Mouse (Mus musculus): ENCODE measurements around the gene Swsap1. TPM values are rescaled to one million over a fixed set of nuclear protein-coding genes. Genes with fewer than 3 reads are reported as not detected.

The Swsap1 gene
- polyA plus RNA-seq, 1 experiment from 2014 or later, result 2.1 TPM

DNA sequence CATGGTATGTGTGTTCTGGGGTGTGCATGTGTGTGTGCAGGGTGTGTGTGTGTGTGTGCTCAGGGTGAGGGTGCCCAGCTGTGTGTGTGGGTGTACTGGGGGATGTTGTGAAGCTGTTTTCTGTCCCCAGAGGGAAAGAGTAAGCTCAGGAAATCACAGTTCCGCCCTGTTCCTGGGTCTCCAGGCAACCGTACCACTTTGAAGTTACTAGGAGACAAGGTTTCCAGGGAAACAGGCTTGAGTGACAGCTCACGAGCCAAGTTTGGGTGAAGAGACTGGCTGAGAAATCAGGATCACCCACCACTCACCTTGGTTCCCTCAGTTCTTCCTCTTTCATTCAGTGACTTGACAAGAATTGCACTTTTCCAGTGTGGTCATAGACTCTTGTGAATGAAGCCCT, 2.0 kb upstream of the Swsap1 start:
- Histone ChIP-seq H3K27me3 (peaks cover 7% of the 10 kb centered on the region), H3K9me3 (replicated peaks) (no peaks in the 10 kb centered on the region), H3K4me2 (no peak overlapping the region), H3K36me3 (peaks cover 15% of the 10 kb centered on the region), H3K9ac (no peak overlapping the region), H3K4me1 (replicated peaks) (peaks cover 30% of the 10 kb centered on the region), H3K4me3 (replicated peaks) (no peak overlapping the region), H3K27ac (no peak overlapping the region)
- ATAC-seq (ENCODE audit: low read depth), result no peak
- no peak for DNase-seq
- 26% methylated on average over 3 of the region's 3 CpGs for whole genome bisulfite sequencing (ENCODE audit: insufficient replicate concordance)

DNA sequence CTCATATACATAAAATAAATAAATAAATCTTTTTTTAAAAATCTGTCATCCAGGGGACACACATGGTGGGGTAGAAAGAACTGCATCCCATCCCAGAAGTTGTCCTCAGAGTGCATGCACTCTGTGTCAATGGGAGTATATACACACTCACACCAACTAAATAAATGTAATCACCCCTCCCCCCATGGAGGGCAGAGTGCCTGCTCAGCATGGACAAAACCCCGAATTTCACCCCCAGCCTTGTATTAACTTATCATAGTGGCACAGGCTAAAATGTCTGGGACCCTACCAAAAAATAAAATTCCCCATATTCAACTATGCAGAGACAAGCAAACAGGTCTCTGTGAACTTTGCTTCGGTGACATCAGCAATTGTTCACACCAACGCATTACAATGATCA, 920 bp upstream of the Swsap1 start:
- no peak for DNase-seq
- WGBS (ENCODE audit: insufficient replicate concordance), result 61% methylated on average over 3 of the region's 3 CpGs
- peaks cover 41% of the 10 kb centered on the region for H3K4me1 ChIP-seq (replicated peaks)
- H3K27me3 ChIP-seq, result no peaks in the 10 kb centered on the region
- peak overlapping the region; percentile 76 for H3K4me2 ChIP-seq
- no peak for ATAC-seq (ENCODE audit: low read depth)
- H3K4me3 ChIP-seq (replicated peaks), result peak overlapping the region; percentile 73
- H3K9ac ChIP-seq, result peak overlapping the region; percentile 76; the same call in 1 of the 2 replicates
- no peaks in the 10 kb centered on the region for H3K9me3 ChIP-seq (replicated peaks)
- no peak overlapping the region for H3K27ac ChIP-seq
- H3K36me3 ChIP-seq, result peaks cover 25% of the 10 kb centered on the region

DNA sequence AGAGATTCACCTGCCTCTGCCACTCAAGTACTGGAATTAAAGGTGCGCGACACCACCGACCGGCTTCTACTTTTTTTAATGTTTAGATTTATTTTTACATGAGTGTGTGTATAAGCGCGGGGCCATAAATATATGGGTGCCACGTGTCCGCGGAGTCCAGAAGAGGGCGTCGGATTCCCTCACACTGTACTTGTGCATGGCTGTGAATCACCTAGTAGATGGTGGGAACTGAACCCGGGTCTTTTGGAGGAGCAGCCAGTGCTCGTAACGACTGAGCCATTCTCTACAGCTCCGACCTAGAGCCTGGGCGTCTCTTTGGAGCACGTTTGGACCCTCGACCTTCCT, 358 bp upstream of the Swsap1 start:
- H3K4me3 ChIP-seq (replicated peaks), result peak overlapping the region; percentile 73
- H3K27me3 ChIP-seq, result no peaks in the 10 kb centered on the region
- H3K9me3 ChIP-seq (replicated peaks), result no peaks in the 10 kb centered on the region
- H3K36me3 ChIP-seq, result peaks cover 31% of the 10 kb centered on the region
- H3K27ac ChIP-seq, result peak overlapping the region; percentile 79
- peak; percentile 66 for ATAC-seq (ENCODE audit: low read depth)
- DNase-seq, result no peak
- peak overlapping the region; percentile 76 for H3K9ac ChIP-seq
- peaks cover 46% of the 10 kb centered on the region for H3K4me1 ChIP-seq (replicated peaks)
- peak overlapping the region; percentile 76 for H3K4me2 ChIP-seq
- 1% methylated on average over 18 of the region's 18 CpGs for WGBS (ENCODE audit: insufficient replicate concordance)

DNA sequence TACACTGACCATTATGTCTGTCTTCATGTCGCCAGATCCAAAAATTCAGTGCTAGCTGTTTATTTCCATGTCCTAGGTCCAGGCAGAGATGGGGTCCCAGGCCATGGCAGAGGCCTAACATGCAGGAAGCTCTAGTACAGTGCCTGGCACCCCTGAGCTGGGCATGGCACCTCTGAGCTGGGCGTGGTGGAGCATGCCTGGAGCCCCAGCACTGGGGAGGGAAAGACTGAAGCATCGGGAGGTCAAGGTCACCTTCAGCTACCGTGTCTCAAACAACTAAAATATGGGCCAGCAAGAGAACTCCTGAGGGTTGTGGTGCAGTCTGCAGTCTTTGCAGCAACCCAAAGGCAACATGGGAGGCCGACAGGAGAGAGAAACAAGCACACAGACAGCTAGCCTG, 2.8 kb downstream of the Swsap1 start:
- Histone ChIP-seq H3K4me1 (replicated peaks) (peaks cover 62% of the 10 kb centered on the region), H3K36me3 (peaks cover 49% of the 10 kb centered on the region), H3K4me2 (peak overlapping the region; percentile 84; the same call in 1 of the 2 replicates), H3K27me3 (0 out of 2 replicates have a peak, but pooled peaks cover 6% of the 10 kb centered on the region), H3K27ac (peak overlapping the region; percentile 99), H3K9me3 (replicated peaks) (no peaks in the 10 kb centered on the region), H3K4me3 (replicated peaks) (0 out of 2 replicates have a peak overlapping the region, but pooled peaks have one; percentile 85), H3K9ac (peak overlapping the region; percentile 98)
- no peak for DNase-seq
- 82% methylated on average over 5 of the region's 5 CpGs for WGBS (ENCODE audit: insufficient replicate concordance)
- no peak for ATAC-seq (ENCODE audit: low read depth)

DNA sequence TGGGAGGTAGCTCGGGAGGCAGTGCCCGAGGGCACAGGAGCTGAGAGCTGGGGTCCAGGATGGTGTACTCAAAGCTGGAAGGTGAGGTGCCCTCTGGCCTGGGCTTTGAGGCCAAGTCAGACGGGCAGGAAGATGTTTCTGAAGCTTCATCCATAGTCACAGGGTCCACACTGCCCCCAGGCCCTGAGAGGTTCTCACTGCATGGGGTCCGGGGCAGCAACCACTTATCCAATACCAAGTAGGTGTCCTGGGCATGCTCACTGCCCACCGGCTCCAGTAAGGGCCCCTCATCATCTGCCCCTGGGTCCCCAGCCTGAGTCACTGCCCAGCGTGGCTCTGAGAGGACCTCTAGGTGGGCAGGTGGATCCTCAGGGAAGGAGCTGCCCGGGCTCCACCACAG, 3.7 kb downstream of the Swsap1 start:
- H3K9ac ChIP-seq, result peak overlapping the region; percentile 98
- H3K27me3 ChIP-seq, result 0 out of 2 replicates have a peak, but pooled peaks cover 6% of the 10 kb centered on the region
- ATAC-seq (ENCODE audit: low read depth) (no peak), DNase-seq (no peak)
- peak overlapping the region; percentile 99 for H3K27ac ChIP-seq
- H3K4me1 ChIP-seq (replicated peaks), result peaks cover 69% of the 10 kb centered on the region
- H3K4me2 ChIP-seq, result peak overlapping the region; percentile 84
- H3K4me3 ChIP-seq (replicated peaks), result peak overlapping the region; percentile 85
- H3K9me3 ChIP-seq (replicated peaks), result no peaks in the 10 kb centered on the region
- peaks cover 49% of the 10 kb centered on the region for H3K36me3 ChIP-seq
- WGBS (ENCODE audit: insufficient replicate concordance), result 85% methylated on average over 7 of the region's 7 CpGs

DNA sequence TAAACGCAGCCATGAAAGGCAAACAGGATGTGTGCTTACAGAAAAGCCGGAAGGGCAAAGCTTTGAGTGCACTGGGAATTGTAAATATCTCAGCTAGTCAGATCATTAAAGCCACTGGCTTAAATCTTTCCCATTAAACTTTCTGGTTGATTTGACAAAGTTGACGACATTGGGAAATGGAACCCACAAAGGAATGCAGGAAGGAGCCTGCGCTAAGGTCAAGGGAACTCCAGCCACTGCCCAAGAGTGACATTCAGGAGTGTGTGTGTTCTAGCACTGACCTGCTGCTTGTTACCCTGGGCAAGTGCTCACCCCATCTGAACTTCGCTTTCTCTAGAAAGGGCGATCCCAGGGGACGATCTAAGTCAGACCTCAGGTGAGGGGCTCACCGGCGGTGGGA, 4.6 kb downstream of the Swsap1 start:
- DNase-seq (no peak), ATAC-seq (ENCODE audit: low read depth) (no peak)
- Histone ChIP-seq H3K36me3 (peaks cover 49% of the 10 kb centered on the region), H3K4me1 (replicated peaks) (peaks cover 67% of the 10 kb centered on the region), H3K4me2 (peak overlapping the region; percentile 84), H3K9ac (peak overlapping the region; percentile 98), H3K4me3 (replicated peaks) (peak overlapping the region; percentile 85), H3K27ac (peak overlapping the region; percentile 99), H3K9me3 (replicated peaks) (no peaks in the 10 kb centered on the region), H3K27me3 (0 out of 2 replicates have a peak, but pooled peaks cover 6% of the 10 kb centered on the region)
- 68% methylated on average over 9 of the region's 9 CpGs for WGBS (ENCODE audit: insufficient replicate concordance)

DNA sequence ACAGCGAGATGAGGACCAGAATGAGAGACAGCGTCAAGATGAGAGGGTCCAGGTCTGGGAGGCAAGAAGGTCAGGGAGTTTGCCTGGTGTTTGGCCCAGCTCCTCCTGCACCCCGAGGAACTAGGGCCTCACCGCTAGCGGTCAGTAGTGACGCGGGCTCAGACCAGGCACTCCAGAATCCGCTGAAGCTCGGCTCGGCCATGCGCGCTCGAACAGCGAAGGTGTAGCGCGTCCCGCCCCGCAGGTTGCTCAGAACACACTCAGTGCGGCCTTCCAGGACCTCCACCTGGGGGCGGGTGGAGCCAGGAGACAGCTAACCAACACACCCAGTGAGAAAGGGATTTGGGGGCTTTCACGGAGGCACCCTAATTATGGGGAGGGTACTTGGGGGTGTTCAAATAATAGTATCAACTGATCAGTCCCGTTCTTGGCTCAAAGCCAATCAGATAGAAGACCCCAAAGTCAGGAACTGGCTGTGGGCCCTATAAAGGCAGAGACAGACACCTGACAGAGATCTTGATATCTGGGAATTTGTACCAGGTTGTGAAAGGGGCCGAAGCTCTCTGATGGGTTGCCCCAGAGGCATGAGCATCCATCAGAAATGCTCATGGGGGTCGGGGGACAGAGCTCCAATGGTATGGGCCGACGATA, 5.1 kb downstream of the Swsap1 start:
- Histone ChIP-seq H3K36me3 (peaks cover 49% of the 10 kb centered on the region), H3K4me1 (replicated peaks) (peaks cover 66% of the 10 kb centered on the region), H3K9me3 (replicated peaks) (no peaks in the 10 kb centered on the region), H3K4me2 (peak overlapping the region; percentile 84), H3K27me3 (0 out of 2 replicates have a peak, but pooled peaks cover 6% of the 10 kb centered on the region), H3K27ac (peak overlapping the region; percentile 99), H3K4me3 (replicated peaks) (peak overlapping the region; percentile 85), H3K9ac (peak overlapping the region; percentile 98)
- WGBS (ENCODE audit: insufficient replicate concordance), result 39% methylated on average over 26 of the region's 26 CpGs
- ATAC-seq (ENCODE audit: low read depth), result no peak
- no peak for DNase-seq

DNA sequence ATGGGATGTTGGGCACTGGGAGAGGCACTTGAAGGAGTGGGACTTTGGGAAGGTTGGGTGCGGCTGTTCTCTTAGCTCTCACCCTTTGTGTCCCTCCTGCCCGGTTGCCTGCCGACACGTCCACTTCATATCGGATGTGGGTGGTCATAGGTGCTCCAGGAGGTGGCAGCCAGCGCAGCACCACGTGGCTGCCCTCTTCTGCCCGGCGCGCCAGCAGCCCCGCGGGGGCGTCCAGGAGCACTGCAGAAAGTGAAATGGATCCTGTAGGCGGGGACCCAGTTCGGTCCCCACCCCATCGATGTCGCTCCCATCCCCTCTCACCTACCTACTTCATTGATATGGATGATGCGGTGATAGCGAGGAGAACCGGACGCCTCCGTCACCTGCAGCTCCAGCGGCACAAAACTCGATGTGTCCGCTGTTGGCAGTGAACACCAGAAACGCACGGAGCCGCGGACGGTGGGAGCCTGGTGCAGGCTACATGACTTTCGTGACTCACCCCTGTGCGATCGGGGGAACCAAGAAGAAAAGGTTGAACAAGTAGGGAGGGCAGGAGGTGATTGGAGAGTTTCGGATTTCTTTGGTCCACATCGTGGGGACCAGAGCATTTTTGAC, 5.9 kb downstream of the Swsap1 start:
- Histone ChIP-seq H3K27ac (peak overlapping the region; percentile 99), H3K4me3 (replicated peaks) (peak overlapping the region; percentile 85), H3K9me3 (replicated peaks) (no peaks in the 10 kb centered on the region), H3K27me3 (0 out of 2 replicates have a peak, but pooled peaks cover 6% of the 10 kb centered on the region), H3K4me1 (replicated peaks) (peaks cover 62% of the 10 kb centered on the region), H3K4me2 (peak overlapping the region; percentile 84), H3K36me3 (peaks cover 49% of the 10 kb centered on the region), H3K9ac (peak overlapping the region; percentile 98)
- 2% methylated on average over 35 of the region's 35 CpGs for WGBS (ENCODE audit: insufficient replicate concordance)
- ATAC-seq (ENCODE audit: low read depth) (peak; percentile 2; the same call in 1 of the 2 replicates), DNase-seq (peak; percentile 54)

DNA sequence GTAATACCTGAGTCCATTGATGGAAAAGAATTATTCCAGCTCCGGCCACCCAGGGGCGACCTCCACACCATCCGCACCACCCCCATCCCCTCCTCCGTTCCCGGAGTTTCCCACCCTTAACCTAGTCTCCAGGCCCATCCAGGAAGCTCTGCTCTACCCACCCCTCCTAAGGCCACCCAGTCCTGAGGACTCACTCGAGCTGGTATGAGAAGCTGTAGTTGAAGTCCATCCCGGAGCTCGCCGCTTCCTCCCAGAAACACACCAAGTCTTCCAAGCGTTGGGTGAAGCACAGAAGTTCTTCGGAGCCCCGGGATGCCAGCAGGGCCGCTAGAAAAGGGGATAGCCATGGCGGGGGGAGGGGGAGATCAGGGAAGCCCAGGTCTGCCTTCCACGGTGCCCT, 6.5 kb downstream of the Swsap1 start:
- Histone ChIP-seq H3K4me1 (replicated peaks) (peaks cover 57% of the 10 kb centered on the region), H3K4me3 (replicated peaks) (peak overlapping the region; percentile 85), H3K9ac (peak overlapping the region; percentile 98), H3K36me3 (peaks cover 49% of the 10 kb centered on the region), H3K27me3 (0 out of 2 replicates have a peak, but pooled peaks cover 6% of the 10 kb centered on the region), H3K27ac (peak overlapping the region; percentile 99), H3K4me2 (peak overlapping the region; percentile 84), H3K9me3 (replicated peaks) (no peaks in the 10 kb centered on the region)
- DNase-seq (no peak), ATAC-seq (ENCODE audit: low read depth) (peak; percentile 4; the same call in 1 of the 2 replicates)
- WGBS (ENCODE audit: insufficient replicate concordance), result under 1% methylated on average over 15 of the region's 15 CpGs

DNA sequence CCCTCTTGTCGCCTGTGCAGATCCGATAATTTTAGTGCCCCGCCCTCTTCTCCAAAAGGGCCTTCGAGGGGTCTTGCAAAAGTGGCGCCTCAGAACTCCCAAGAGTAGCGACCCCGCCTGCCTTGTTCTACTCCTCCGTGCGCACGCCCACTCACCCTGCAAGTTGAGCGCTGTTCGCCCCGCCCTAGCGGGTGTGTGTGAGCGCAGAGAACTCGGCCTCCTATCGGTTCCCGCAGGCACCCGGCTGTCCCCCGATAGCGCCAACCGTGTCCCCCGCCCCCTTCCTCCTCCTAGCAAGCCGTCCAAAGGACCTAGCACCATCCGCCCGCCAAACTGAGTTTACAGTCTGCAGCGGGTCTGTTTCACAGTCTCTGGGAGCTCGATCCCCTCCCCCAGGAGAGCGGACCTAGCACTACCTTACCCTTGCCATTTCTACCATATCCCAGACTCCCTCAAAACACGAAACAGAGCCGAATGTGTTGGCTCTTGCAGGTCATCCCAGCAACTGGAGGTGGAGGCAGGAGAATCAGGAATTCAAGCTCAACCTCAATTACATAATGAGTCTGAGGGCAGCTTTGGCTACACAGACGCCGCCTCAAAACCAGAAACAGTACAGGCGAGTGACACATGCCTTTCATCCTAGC, 7.0 kb downstream of the Swsap1 start:
- DNase-seq, result peak; percentile 99
- H3K27ac ChIP-seq, result peak overlapping the region; percentile 99
- 2% methylated on average over 34 of the region's 34 CpGs for WGBS (ENCODE audit: insufficient replicate concordance)

DNA sequence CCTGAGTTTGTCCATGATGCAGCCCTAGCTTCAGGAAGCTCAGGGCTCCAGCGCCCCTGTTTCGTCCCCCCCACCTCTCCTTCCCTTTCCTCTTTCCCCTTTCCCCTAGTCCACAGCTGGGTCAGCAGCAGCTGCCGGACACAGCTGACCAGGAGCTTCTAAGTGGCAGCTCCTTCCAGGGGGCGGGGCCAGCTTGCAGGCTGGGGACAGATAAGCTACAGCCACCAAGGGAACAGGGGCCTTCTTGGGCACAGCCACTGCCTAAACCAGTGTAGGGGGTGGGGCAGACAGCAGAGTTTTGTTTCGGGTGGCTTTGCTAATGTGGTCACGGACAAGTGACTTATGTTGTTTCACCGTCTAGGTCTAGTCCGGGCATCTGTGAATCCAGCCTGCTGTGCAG, 7.9 kb downstream of the Swsap1 start, which contains the start of gene Epor:
Gene Epor, minus strand, starts transcription at position 90 of the 400 bp plus-strand sequence.
- whole genome bisulfite sequencing (ENCODE audit: insufficient replicate concordance), result 2% methylated on average over 8 of the region's 8 CpGs
- peak within 1 kb of the TSS; percentile 98 for H3K9ac ChIP-seq
- 0 out of 2 replicates have a peak, but pooled peaks cover 6% of the 10 kb centered on the region for H3K27me3 ChIP-seq
- H3K4me3 ChIP-seq (replicated peaks), result peak within 1 kb of the TSS; percentile 85
- ATAC-seq (ENCODE audit: low read depth) (peak; percentile 72), DNase-seq (peak; percentile 88)
- H3K4me2 ChIP-seq, result peak within 1 kb of the TSS; percentile 84
- peaks cover 37% of the 10 kb centered on the region for H3K36me3 ChIP-seq
- H3K27ac ChIP-seq, result peak within 1 kb of the TSS; percentile 99
- no peaks in the 10 kb centered on the region for H3K9me3 ChIP-seq (replicated peaks)
- peaks cover 45% of the 10 kb centered on the region for H3K4me1 ChIP-seq (replicated peaks)

More for the DNA sequence above, 7.0 kb downstream of the Swsap1 start:
- Histone ChIP-seq H3K4me3 (replicated peaks) (peak overlapping the region; percentile 85), H3K27me3 (0 out of 2 replicates have a peak, but pooled peaks cover 6% of the 10 kb centered on the region), H3K4me2 (peak overlapping the region; percentile 84), H3K9ac (peak overlapping the region; percentile 98), H3K9me3 (replicated peaks) (no peaks in the 10 kb centered on the region), H3K36me3 (peaks cover 45% of the 10 kb centered on the region), H3K4me1 (replicated peaks) (peaks cover 52% of the 10 kb centered on the region)
- ATAC-seq (ENCODE audit: low read depth), result peak; percentile 92

Measured in liver, embryonic 13.5 days (tissue).